Mouse (Mus musculus): ENCODE measurements at regions not wholly inside any gene's neighbourhood (a gene's known extent, or its start where the extent isn't known, plus 50 kb on each side); places are given as distances from the start of the nearest gene placed in this dataset.

- Histone ChIP-seq H3K79me2 (ENCODE audit: control insufficient read depth, insufficient read depth, low read length) (no peaks in the 10 kb centered on the region), H3K36me3 (ENCODE audit: control insufficient read depth, insufficient read depth, low read length) (no peaks in the 10 kb centered on the region), H3K27ac (replicated peaks; ENCODE audit: insufficient read depth, low read depth, low read length) (no peak overlapping the region), H3K4me3 (ENCODE audit: insufficient read depth, low read depth, low read length) (no peak overlapping the region), H3K9ac (ENCODE audit: low read depth, low read length) (no peak overlapping the region), H3K4me1 (ENCODE audit: control insufficient read depth, insufficient read depth, low read length) (no peaks in the 10 kb centered on the region), H3K27me3 (ENCODE audit: control insufficient read depth, insufficient read depth, low read length) (no peaks in the 10 kb centered on the region; the same call in 1 of the 2 replicates)
- TF ChIP-seq CTCF (IDR thresholded peaks at IDR 0.05; ENCODE audit: low read depth, low read length) (no peak), POLR2A (IDR thresholded peaks at IDR 0.05; ENCODE audit: extremely low read depth, insufficient read depth, low read length) (no peak)
- DNase-seq (ENCODE audit: extremely low read depth, low read depth, low spot score): no peak
- WGBS: 38% methylated on average over 9 of the region's 9 CpGs
These were observed 110.0 kb downstream of the Id4 start for GRCm38 (mm10) chr13:48371060-48371459.

GRCm38 (mm10) chr13:48376405-48376804, 115.4 kb downstream of the Id4 start:
- Histone ChIP-seq H3K79me2 (ENCODE audit: control insufficient read depth, insufficient read depth, low read length) (no peaks in the 10 kb centered on the region), H3K27ac (replicated peaks; ENCODE audit: insufficient read depth, low read depth, low read length) (no peak overlapping the region), H3K4me3 (ENCODE audit: insufficient read depth, low read depth, low read length) (no peak overlapping the region), H3K36me3 (ENCODE audit: control insufficient read depth, insufficient read depth, low read length) (no peaks in the 10 kb centered on the region), H3K4me1 (ENCODE audit: control insufficient read depth, insufficient read depth, low read length) (no peaks in the 10 kb centered on the region), H3K9ac (ENCODE audit: low read depth, low read length) (no peak overlapping the region), H3K27me3 (ENCODE audit: control insufficient read depth, insufficient read depth, low read length) (no peaks in the 10 kb centered on the region; the same call in 1 of the 2 replicates)
- 78% methylated on average over 4 of the region's 4 CpGs for WGBS
- DNase-seq (ENCODE audit: extremely low read depth, low read depth, low spot score): no peak
- no peak for TF ChIP-seq CTCF (IDR thresholded peaks at IDR 0.05; ENCODE audit: low read depth, low read length)
- TF ChIP-seq POLR2A (IDR thresholded peaks at IDR 0.05; ENCODE audit: extremely low read depth, insufficient read depth, low read length): no peak

GRCm38 (mm10) chr13:48383580-48384445, 122.8 kb downstream of the Id4 start:
- no peaks in the 10 kb centered on the region for H3K27me3 ChIP-seq (ENCODE audit: control insufficient read depth, insufficient read depth, low read length)
- no peaks in the 10 kb centered on the region for H3K4me1 ChIP-seq (ENCODE audit: control insufficient read depth, insufficient read depth, low read length)
- no peak overlapping the region for H3K27ac ChIP-seq (replicated peaks; ENCODE audit: insufficient read depth, low read depth, low read length)
- no peak for DNase-seq (ENCODE audit: extremely low read depth, low read depth, low spot score)
- no peak overlapping the region for H3K9ac ChIP-seq (ENCODE audit: low read depth, low read length)
- no peaks in the 10 kb centered on the region for H3K36me3 ChIP-seq (ENCODE audit: control insufficient read depth, insufficient read depth, low read length)
- H3K79me2 ChIP-seq (ENCODE audit: control insufficient read depth, insufficient read depth, low read length): no peaks in the 10 kb centered on the region
- WGBS: 79% methylated on average over 13 of the region's 13 CpGs
- no peak overlapping the region for H3K4me3 ChIP-seq (ENCODE audit: insufficient read depth, low read depth, low read length)
- TF ChIP-seq CTCF (IDR thresholded peaks at IDR 0.05; ENCODE audit: low read depth, low read length) (no peak), POLR2A (IDR thresholded peaks at IDR 0.05; ENCODE audit: extremely low read depth, insufficient read depth, low read length) (no peak)

DNA sequence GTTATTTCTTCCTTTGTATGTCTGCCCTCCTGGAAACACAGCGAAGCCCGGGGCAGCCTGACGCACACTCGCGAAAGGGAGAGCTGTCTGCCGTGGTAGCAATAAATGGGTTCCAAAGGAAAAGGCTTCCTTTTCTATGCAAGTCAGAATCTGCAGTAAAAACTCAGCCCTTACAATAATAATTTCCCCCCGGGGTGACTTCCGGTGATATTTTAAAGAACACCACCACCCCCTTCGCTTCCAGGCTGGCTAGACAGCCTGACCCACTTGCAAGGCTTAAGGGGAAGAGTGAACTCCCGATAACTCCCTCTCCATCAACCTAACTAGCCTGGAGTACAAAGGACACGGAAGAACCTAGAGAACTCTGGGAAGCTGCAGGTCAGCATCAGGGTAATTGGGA, 123.9 kb downstream of the Id4 start:
- no peak for TF ChIP-seq CTCF (IDR thresholded peaks at IDR 0.05; ENCODE audit: low read depth, low read length)
- no peak for TF ChIP-seq POLR2A (IDR thresholded peaks at IDR 0.05; ENCODE audit: extremely low read depth, insufficient read depth, low read length)
- Histone ChIP-seq H3K27ac (replicated peaks; ENCODE audit: insufficient read depth, low read depth, low read length) (no peak overlapping the region), H3K9ac (ENCODE audit: low read depth, low read length) (no peak overlapping the region), H3K36me3 (ENCODE audit: control insufficient read depth, insufficient read depth, low read length) (no peaks in the 10 kb centered on the region), H3K27me3 (ENCODE audit: control insufficient read depth, insufficient read depth, low read length) (no peaks in the 10 kb centered on the region; the same call in 1 of the 2 replicates), H3K79me2 (ENCODE audit: control insufficient read depth, insufficient read depth, low read length) (no peaks in the 10 kb centered on the region), H3K4me1 (ENCODE audit: control insufficient read depth, insufficient read depth, low read length) (no peaks in the 10 kb centered on the region), H3K4me3 (ENCODE audit: insufficient read depth, low read depth, low read length) (no peak overlapping the region)
- WGBS: 82% methylated on average over 11 of the region's 11 CpGs
- DNase-seq (ENCODE audit: extremely low read depth, low read depth, low spot score): no peak

DNA sequence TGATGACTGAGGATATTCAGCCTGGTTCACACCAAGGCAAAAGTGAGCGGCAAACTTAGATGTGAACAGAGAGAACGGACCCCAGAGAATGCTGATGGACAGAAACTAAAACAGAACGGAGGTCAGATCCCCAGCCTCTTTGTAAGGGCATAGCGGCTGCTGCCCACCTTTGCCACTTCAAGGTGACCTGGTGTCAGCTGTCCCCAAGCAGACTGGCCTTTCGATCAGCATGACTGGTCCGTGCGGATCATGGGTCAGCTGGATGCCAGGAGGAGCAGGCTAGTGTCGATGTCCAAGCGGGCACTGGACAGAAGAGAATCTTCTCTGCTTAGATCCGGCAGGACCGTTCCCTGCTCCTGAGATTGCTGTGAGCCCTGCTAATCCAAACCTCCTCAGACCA, 122.1 kb downstream of the Zfp169 start:
- 92% methylated on average over 11 of the region's 11 CpGs for WGBS
- Histone ChIP-seq H3K4me3 (ENCODE audit: insufficient read depth, low read depth, low read length) (no peak overlapping the region), H3K79me2 (ENCODE audit: control insufficient read depth, insufficient read depth, low read length) (no peaks in the 10 kb centered on the region), H3K36me3 (ENCODE audit: control insufficient read depth, insufficient read depth, low read length) (no peaks in the 10 kb centered on the region), H3K4me1 (ENCODE audit: control insufficient read depth, insufficient read depth, low read length) (no peaks in the 10 kb centered on the region), H3K27me3 (ENCODE audit: control insufficient read depth, insufficient read depth, low read length) (peaks cover 2% of the 10 kb centered on the region; the same call in 1 of the 2 replicates), H3K9ac (ENCODE audit: low read depth, low read length) (no peak overlapping the region), H3K27ac (replicated peaks; ENCODE audit: insufficient read depth, low read depth, low read length) (no peak overlapping the region)
- no peak for DNase-seq (ENCODE audit: extremely low read depth, low read depth, low spot score)
- TF ChIP-seq CTCF (IDR thresholded peaks at IDR 0.05; ENCODE audit: low read depth, low read length) (no peak), POLR2A (IDR thresholded peaks at IDR 0.05; ENCODE audit: extremely low read depth, insufficient read depth, low read length) (no peak)

DNA sequence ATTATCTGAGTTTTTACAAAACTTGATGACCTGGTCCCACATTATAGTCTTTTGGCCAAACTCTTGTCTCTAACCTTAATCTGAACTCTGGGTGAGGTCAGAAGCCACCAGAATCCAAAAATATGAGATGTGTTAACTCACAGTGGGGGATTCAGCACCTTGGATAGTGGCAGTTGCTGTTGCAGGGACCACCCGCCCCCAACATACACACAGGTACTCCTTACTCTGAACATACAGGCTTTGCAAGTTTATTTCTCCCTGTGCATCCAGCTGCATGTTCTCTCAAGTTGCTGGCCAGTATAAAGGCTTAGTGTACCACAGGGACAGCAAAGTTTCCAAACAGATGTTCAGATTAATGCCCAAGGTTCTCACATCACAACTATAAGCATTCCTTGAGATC, 115.5 kb downstream of the Zfp169 start:
- Histone ChIP-seq H3K9ac (ENCODE audit: low read depth, low read length) (no peak overlapping the region), H3K27me3 (ENCODE audit: control insufficient read depth, insufficient read depth, low read length) (0 out of 2 replicates have a peak, but pooled peaks cover 4% of the 10 kb centered on the region), H3K79me2 (ENCODE audit: control insufficient read depth, insufficient read depth, low read length) (no peaks in the 10 kb centered on the region), H3K4me1 (ENCODE audit: control insufficient read depth, insufficient read depth, low read length) (no peaks in the 10 kb centered on the region), H3K4me3 (ENCODE audit: insufficient read depth, low read depth, low read length) (no peak overlapping the region), H3K36me3 (ENCODE audit: control insufficient read depth, insufficient read depth, low read length) (no peaks in the 10 kb centered on the region), H3K27ac (replicated peaks; ENCODE audit: insufficient read depth, low read depth, low read length) (no peak overlapping the region)
- WGBS: 15% methylated on average over 1 of the region's 1 CpGs
- DNase-seq (ENCODE audit: extremely low read depth, low read depth, low spot score): no peak
- TF ChIP-seq CTCF (IDR thresholded peaks at IDR 0.05; ENCODE audit: low read depth, low read length) (no peak), POLR2A (IDR thresholded peaks at IDR 0.05; ENCODE audit: extremely low read depth, insufficient read depth, low read length) (no peak)

Data from liver, adult 2 months (tissue).